32 mouse cellular contexts compared by ENCODE assay signal in the genomic region with DNA sequence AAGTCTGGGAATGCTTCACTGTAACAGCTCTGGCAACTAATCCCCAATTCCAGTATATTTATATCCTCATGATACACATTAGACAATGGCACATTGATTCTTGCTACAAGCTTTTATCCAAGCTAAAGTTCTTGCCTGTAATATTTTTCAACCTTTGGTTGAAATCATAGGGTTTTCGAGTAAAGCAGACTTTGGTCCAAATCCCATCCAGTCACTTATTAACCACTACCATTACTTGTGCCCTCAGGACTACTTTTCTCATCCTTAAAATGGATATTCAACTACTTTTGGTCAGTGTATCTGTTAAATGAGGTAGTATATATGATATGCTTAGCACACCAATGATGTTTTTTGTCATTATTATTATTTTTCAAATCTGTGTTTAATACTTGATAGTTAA.
"Had no signal": no experiment of that assay in that cellular context is flagged by ENCODE, and none has a peak within 500 bp of the region (broad histone marks: within the 10 kb centered on the region; RNA-seq: fewer than 3 reads in every experiment).

No protein-coding gene starts in this region.

- H3K4me2 ChIP-seq: heart, embryonic 11.5 days; heart, embryonic 12.5 days; heart, embryonic 13.5 days; heart, embryonic 15.5 days; hindbrain, embryonic 12.5 days; hindbrain, embryonic 13.5 days; hindbrain, embryonic 14.5 days; hindbrain, embryonic 15.5 days; kidney, embryonic 15.5 days had no signal

- H3K4me1 ChIP-seq: heart, embryonic 10.5 days; heart, embryonic 12.5 days; heart, embryonic 15.5 days; hindbrain, embryonic 10.5 days; hindbrain, embryonic 12.5 days; hindbrain, embryonic 13.5 days; hindbrain, embryonic 15.5 days; kidney, embryonic 15.5 days had no signal

- H3K27ac ChIP-seq: heart, adult 2 months; heart, embryonic 10.5 days; heart, embryonic 13.5 days; heart, embryonic 15.5 days; hindbrain, embryonic 10.5 days; hindbrain, embryonic 12.5 days; hindbrain, embryonic 13.5 days; hindbrain, embryonic 14.5 days; hindbrain, embryonic 15.5 days; hindbrain, postnatal 0 days; kidney, embryonic 15.5 days; kidney, postnatal 0 days; layer of hippocampus, adult 2 months; left cerebral cortex, adult 2 months had no signal

- ATAC-seq: hindbrain, embryonic 16.5 days; hindbrain, postnatal 0 days; inflammation-experienced regulatory T-cells, adult 6 months had no signal

- H3K4me3 ChIP-seq: heart, adult 2 months; heart, embryonic 10.5 days; heart, embryonic 12.5 days; heart, embryonic 13.5 days; heart, embryonic 15.5 days; hindbrain, embryonic 10.5 days; hindbrain, embryonic 12.5 days; hindbrain, embryonic 13.5 days; hindbrain, embryonic 15.5 days; kidney, embryonic 15.5 days; layer of hippocampus, adult 2 months; left cerebral cortex, adult 2 months had no signal

- H3K9me3 ChIP-seq: heart, embryonic 10.5 days; heart, embryonic 12.5 days; heart, embryonic 13.5 days; heart, embryonic 15.5 days; hindbrain, embryonic 10.5 days; hindbrain, embryonic 12.5 days; hindbrain, embryonic 13.5 days; hindbrain, embryonic 15.5 days; kidney, embryonic 15.5 days had no signal

- DNase-seq: heart, adult 2 months; heart, postnatal 10 days; heart, postnatal 14 days; heart, postnatal 36 days; heart, postnatal 4 days; kidney, adult 11 months; kidney, adult 18-20 months; kidney, adult 2 months; kidney, adult 8-10 months; kidney, postnatal 10 days; kidney, postnatal 14 days; kidney, postnatal 25 days; kidney, postnatal 4 days; layer of hippocampus, adult 9-11 months; layer of hippocampus, postnatal 36 days had no signal

- H3K9ac ChIP-seq: heart, embryonic 12.5 days; heart, embryonic 13.5 days; heart, embryonic 15.5 days; hindbrain, embryonic 12.5 days; hindbrain, embryonic 13.5 days; hindbrain, embryonic 14.5 days; hindbrain, embryonic 15.5 days; kidney, embryonic 15.5 days had no signal

- H3K27me3 ChIP-seq: heart, embryonic 12.5 days; heart, embryonic 13.5 days; heart, embryonic 15.5 days; hindbrain, embryonic 12.5 days; hindbrain, embryonic 13.5 days; hindbrain, embryonic 15.5 days; kidney, embryonic 15.5 days had no signal

- H3K36me3 ChIP-seq: heart, embryonic 10.5 days; heart, embryonic 15.5 days; hindbrain, embryonic 12.5 days; hindbrain, embryonic 13.5 days; hindbrain, embryonic 15.5 days had no signal
